Mouse (Mus musculus) limb, embryonic 13.5 days (tissue): ENCODE data around the gene Cbln1. TPM values are rescaled to one million over a fixed set of nuclear protein-coding genes. Genes with fewer than 3 reads are reported as not detected.

Experiments
- ATAC-seq: fragments of 200-750 bp; cut with Nextera tagmentation; 2 replicates; pipeline ENCODE4 v1.8.0; 2017; ENCODE audit warnings: low read depth, moderate number of reproducible peaks, moderate TSS enrichment; ENCODE audit not compliant: low FRiP score
- H3K27ac ChIP-seq: fragments of 300-500 bp; sonication (generic); 2 replicates; pipeline ENCODE4 v1.5.1; 2015; ENCODE audit warnings: inconsistent platforms, mild to moderate bottlenecking, moderate library complexity
- H3K27me3 ChIP-seq: fragments of 300-500 bp; sonication (generic); 2 replicates; pipeline ENCODE4 v1.6.1; 2015; ENCODE audit warnings: mild to moderate bottlenecking, inconsistent platforms
- H3K36me3 ChIP-seq: fragments of 300-500 bp; sonication (generic); 2 replicates; pipeline ENCODE4 v1.6.1; 2015; ENCODE audit warnings: inconsistent platforms, mild to moderate bottlenecking, moderate library complexity
- H3K4me1 ChIP-seq: fragments of 300-500 bp; sonication (generic); 2 replicates; pipeline ENCODE4 v1.6.1; 2015; ENCODE audit warnings: inconsistent platforms
- H3K4me2 ChIP-seq: fragments of 300-500 bp; sonication (generic); replicated peaks from 2 replicates; pipeline ENCODE4 v1.6.1; 2015; ENCODE audit warnings: inconsistent platforms, mild to moderate bottlenecking, moderate library complexity
- H3K4me3 ChIP-seq: fragments of 300-500 bp; sonication (generic); 2 replicates; pipeline ENCODE4 v1.5.1; 2015; ENCODE audit warnings: moderate library complexity, mild to moderate bottlenecking, inconsistent platforms
- H3K9ac ChIP-seq: fragments of 300-500 bp; sonication (generic); 2 replicates; pipeline ENCODE4 v1.6.1; 2015; ENCODE audit warnings: mild to moderate bottlenecking, inconsistent platforms
- H3K9me3 ChIP-seq: fragments of 300-500 bp; sonication (generic); 2 replicates; pipeline ENCODE4 v1.6.1; 2016; ENCODE audit warnings: inconsistent platforms
- WGBS: fragments of 180-500 bp; shearing (Covaris S2); methylation state at CpG from one replicate; pipeline ENCODE4 v1.1.7; 2015; 5-methylcytosine and 5-hydroxymethylcytosine counted together
- polyA plus RNA-seq: library from polyadenylated mRNA; unstranded; fragments of >200 nt; fragmentation: Nextera tagmentation; extraction: Ambion mirVana; gene quantifications from 2 replicates; pipeline ENCODE4 v1.2.1, GENCODE M21; 2015

The Cbln1 gene
- polyA plus RNA-seq, 1 experiment from 2014 or later = 0.67 TPM

- Histone ChIP-seq H3K9me3 (no peaks in the 10 kb centered on the region), H3K36me3 (no peaks in the 10 kb centered on the region), H3K4me1 (peaks cover 49% of the 10 kb centered on the region), H3K4me2 (peak overlapping the region; percentile 59), H3K27me3 (peaks cover 96% of the 10 kb centered on the region), H3K9ac (no peak overlapping the region; the same call in 1 of the 2 replicates), H3K4me3 (peak overlapping the region; percentile 33), H3K27ac (no peak overlapping the region)
- 1% methylated on average over 23 of the region's 23 CpGs for WGBS
- no peak for ATAC-seq
Measured at GRCm38 (mm10) chr8:87468416-87468957, 3.9 kb downstream of the Cbln1 start.

- H3K9me3 ChIP-seq = no peaks in the 10 kb centered on the region
- no peak overlapping the region for H3K9ac ChIP-seq
- ATAC-seq = no peak
- H3K27ac ChIP-seq = no peak overlapping the region
- no peaks in the 10 kb centered on the region for H3K36me3 ChIP-seq
- peaks cover 43% of the 10 kb centered on the region for H3K4me1 ChIP-seq
- WGBS = 19% methylated on average over 3 of the region's 3 CpGs
- H3K4me3 ChIP-seq = no peak overlapping the region
- H3K4me2 ChIP-seq = no peak overlapping the region
- peaks cover 92% of the 10 kb centered on the region for H3K27me3 ChIP-seq
Measured at GRCm38 (mm10) chr8:87467906-87468305, 4.5 kb downstream of the Cbln1 start.

- Histone ChIP-seq H3K27ac (no peak overlapping the region), H3K4me3 (no peak overlapping the region), H3K9ac (no peak overlapping the region), H3K27me3 (peaks cover 85% of the 10 kb centered on the region), H3K4me2 (no peak overlapping the region), H3K4me1 (peaks cover 39% of the 10 kb centered on the region), H3K36me3 (no peaks in the 10 kb centered on the region), H3K9me3 (no peaks in the 10 kb centered on the region)
- WGBS = 86% methylated on average over 1 of the region's 1 CpGs
- no peak for ATAC-seq
Measured at GRCm38 (mm10) chr8:87466936-87467602, 5.3 kb downstream of the Cbln1 start.

- H3K27ac ChIP-seq = no peak overlapping the region
- no peak overlapping the region for H3K9ac ChIP-seq
- H3K27me3 ChIP-seq = peaks cover 78% of the 10 kb centered on the region
- H3K4me2 ChIP-seq = no peak overlapping the region
- H3K36me3 ChIP-seq = no peaks in the 10 kb centered on the region
- ATAC-seq = no peak
- H3K9me3 ChIP-seq = no peaks in the 10 kb centered on the region
- peaks cover 31% of the 10 kb centered on the region for H3K4me1 ChIP-seq
- H3K4me3 ChIP-seq = no peak overlapping the region
- 37% methylated on average over 6 of the region's 6 CpGs for WGBS
Measured at GRCm38 (mm10) chr8:87466335-87466734, 6.1 kb downstream of the Cbln1 start.

- no peak overlapping the region for H3K4me2 ChIP-seq
- H3K9ac ChIP-seq = no peak overlapping the region
- H3K27me3 ChIP-seq = peaks cover 59% of the 10 kb centered on the region
- WGBS = 76% methylated on average over 3 of the region's 3 CpGs
- peaks cover 12% of the 10 kb centered on the region for H3K4me1 ChIP-seq
- no peak overlapping the region for H3K27ac ChIP-seq
- H3K36me3 ChIP-seq = no peaks in the 10 kb centered on the region
- no peak for ATAC-seq
- H3K4me3 ChIP-seq = no peak overlapping the region
- H3K9me3 ChIP-seq = no peaks in the 10 kb centered on the region
Measured at GRCm38 (mm10) chr8:87464446-87464845, 8.0 kb downstream of the Cbln1 start.

- no peaks in the 10 kb centered on the region for H3K4me1 ChIP-seq
- no peak overlapping the region for H3K4me3 ChIP-seq
- H3K9me3 ChIP-seq = no peaks in the 10 kb centered on the region
- no peak overlapping the region for H3K9ac ChIP-seq
- peaks cover 32% of the 10 kb centered on the region for H3K27me3 ChIP-seq
- no peaks in the 10 kb centered on the region for H3K36me3 ChIP-seq
- H3K27ac ChIP-seq = no peak overlapping the region
- WGBS = 27% methylated on average over 5 of the region's 5 CpGs
- H3K4me2 ChIP-seq = no peak overlapping the region
- no peak for ATAC-seq
Measured at GRCm38 (mm10) chr8:87461801-87462200, 10.6 kb downstream of the Cbln1 start.

GRCm38 (mm10) chr8:87456949-87457348 lies 15.5 kb downstream of the Cbln1 start:
- no peaks in the 10 kb centered on the region for H3K27me3 ChIP-seq
- H3K9me3 ChIP-seq = no peaks in the 10 kb centered on the region
- WGBS = 77% methylated on average over 4 of the region's 4 CpGs
- H3K4me3 ChIP-seq = no peak overlapping the region
- no peak overlapping the region for H3K27ac ChIP-seq
- no peak overlapping the region for H3K9ac ChIP-seq
- no peak for ATAC-seq
- H3K36me3 ChIP-seq = no peaks in the 10 kb centered on the region
- H3K4me1 ChIP-seq = no peaks in the 10 kb centered on the region
- H3K4me2 ChIP-seq = no peak overlapping the region

- 38% methylated on average over 4 of the region's 4 CpGs for WGBS
- no peaks in the 10 kb centered on the region for H3K36me3 ChIP-seq
- no peak overlapping the region for H3K9ac ChIP-seq
- no peak for ATAC-seq
- H3K4me3 ChIP-seq = no peak overlapping the region
- no peak overlapping the region for H3K4me2 ChIP-seq
- H3K27ac ChIP-seq = no peak overlapping the region
- H3K9me3 ChIP-seq = no peaks in the 10 kb centered on the region
- H3K4me1 ChIP-seq = no peaks in the 10 kb centered on the region
- H3K27me3 ChIP-seq = no peaks in the 10 kb centered on the region
Measured at GRCm38 (mm10) chr8:87452815-87453214, 19.6 kb downstream of the Cbln1 start.

GRCm38 (mm10) chr8:87451737-87452136 lies 20.7 kb downstream of the Cbln1 start:
- H3K9ac ChIP-seq = no peak overlapping the region
- no peaks in the 10 kb centered on the region for H3K36me3 ChIP-seq
- ATAC-seq = no peak
- H3K4me3 ChIP-seq = no peak overlapping the region
- WGBS = 78% methylated on average over 2 of the region's 2 CpGs
- no peaks in the 10 kb centered on the region for H3K9me3 ChIP-seq
- H3K4me2 ChIP-seq = no peak overlapping the region
- H3K4me1 ChIP-seq = no peaks in the 10 kb centered on the region
- no peak overlapping the region for H3K27ac ChIP-seq
- no peaks in the 10 kb centered on the region for H3K27me3 ChIP-seq

GRCm38 (mm10) chr8:87434592-87434991 lies 37.8 kb downstream of the Cbln1 start:
- Histone ChIP-seq H3K9me3 (no peaks in the 10 kb centered on the region), H3K36me3 (no peaks in the 10 kb centered on the region), H3K9ac (no peak overlapping the region), H3K4me1 (peaks cover 10% of the 10 kb centered on the region), H3K27ac (no peak overlapping the region), H3K27me3 (peaks cover 8% of the 10 kb centered on the region), H3K4me3 (no peak overlapping the region), H3K4me2 (no peak overlapping the region)
- WGBS = 12% methylated on average over 3 of the region's 3 CpGs
- no peak for ATAC-seq

- Histone ChIP-seq H3K9me3 (no peaks in the 10 kb centered on the region), H3K4me1 (0 out of 2 replicates have a peak, but pooled peaks cover 7% of the 10 kb centered on the region), H3K4me3 (no peak overlapping the region), H3K4me2 (no peak overlapping the region), H3K27me3 (peaks cover 6% of the 10 kb centered on the region), H3K27ac (no peak overlapping the region), H3K36me3 (no peaks in the 10 kb centered on the region), H3K9ac (no peak overlapping the region)
- no peak for ATAC-seq
Measured at GRCm38 (mm10) chr8:87427188-87427587, 45.2 kb downstream of the Cbln1 start.

GRCm38 (mm10) chr8:87424706-87425105 lies 47.7 kb downstream of the Cbln1 start:
- WGBS = 74% methylated on average over 5 of the region's 5 CpGs
- ATAC-seq = no peak
- H3K9ac ChIP-seq = no peak overlapping the region
- peaks cover 6% of the 10 kb centered on the region; the same call in 1 of the 2 replicates for H3K27me3 ChIP-seq
- H3K27ac ChIP-seq = no peak overlapping the region
- H3K9me3 ChIP-seq = no peaks in the 10 kb centered on the region
- peaks cover 14% of the 10 kb centered on the region; the same call in 1 of the 2 replicates for H3K4me1 ChIP-seq
- no peak overlapping the region for H3K4me2 ChIP-seq
- no peak overlapping the region for H3K4me3 ChIP-seq
- H3K36me3 ChIP-seq = no peaks in the 10 kb centered on the region

GRCm38 (mm10) chr8:87421697-87422096 lies 50.7 kb downstream of the Cbln1 start:
- Histone ChIP-seq H3K9me3 (no peaks in the 10 kb centered on the region), H3K27me3 (peaks cover 6% of the 10 kb centered on the region; the same call in 1 of the 2 replicates), H3K9ac (no peak overlapping the region), H3K36me3 (no peaks in the 10 kb centered on the region), H3K4me3 (no peak overlapping the region), H3K4me1 (peaks cover 14% of the 10 kb centered on the region; the same call in 1 of the 2 replicates), H3K27ac (no peak overlapping the region), H3K4me2 (no peak overlapping the region)
- 56% methylated on average over 8 of the region's 8 CpGs for WGBS
- ATAC-seq = no peak
